Mouse (Mus musculus) neural tube, embryonic 14.5 days (tissue): ENCODE data around the gene Nr4a2. TPM values are rescaled to one million over a fixed set of nuclear protein-coding genes. Genes with fewer than 3 reads are reported as not detected.

Experiments used
- ATAC-seq: fragments of 200-750 bp; cut with Nextera tagmentation; 2 replicates; pipeline ENCODE4 v1.8.0; 2017; ENCODE audit warnings: low read depth, mild to moderate bottlenecking, moderate TSS enrichment, moderate library complexity
- H3K27ac ChIP-seq: fragments of 300-500 bp; sonication (generic); 2 replicates; pipeline ENCODE4 v1.5.1; 2014; ENCODE audit warnings: low read depth, mild to moderate bottlenecking, control low read depth, low read length, moderate library complexity, mixed read lengths
- H3K27me3 ChIP-seq: fragments of 300-500 bp; sonication (generic); 2 replicates; pipeline ENCODE4 v1.6.1; 2014; ENCODE audit warnings: low read length; ENCODE audit not compliant: control insufficient read depth, insufficient read depth
- H3K36me3 ChIP-seq: fragments of 300-500 bp; sonication (generic); 2 replicates; pipeline ENCODE4 v1.6.1; 2014; ENCODE audit warnings: low read length, mixed read lengths; ENCODE audit not compliant: control insufficient read depth, insufficient read depth
- H3K4me1 ChIP-seq: fragments of 300-500 bp; sonication (generic); 2 replicates; pipeline ENCODE4 v1.6.1; 2014; ENCODE audit warnings: low read length; ENCODE audit not compliant: control insufficient read depth, insufficient read depth
- H3K4me2 ChIP-seq: fragments of 300-500 bp; sonication (generic); 2 replicates; pipeline ENCODE4 v1.6.1; 2014; ENCODE audit warnings: mild to moderate bottlenecking, low read depth, low read length, control low read depth
- H3K4me3 ChIP-seq: fragments of 300-500 bp; sonication (generic); 2 replicates; pipeline ENCODE4 v1.5.1; 2014; ENCODE audit warnings: low read depth, low read length, control low read depth, mixed read lengths
- H3K9ac ChIP-seq: fragments of 300-500 bp; sonication (generic); replicated peaks from 2 replicates; pipeline ENCODE4 v1.6.1; 2014; ENCODE audit warnings: low read depth, mild to moderate bottlenecking, control low read depth, low read length, mixed read lengths
- H3K9me3 ChIP-seq: fragments of 300-500 bp; sonication (generic); 2 replicates; pipeline ENCODE4 v1.6.1; 2016; ENCODE audit warnings: low read length; ENCODE audit not compliant: control insufficient read depth
- WGBS: fragments of 180-500 bp; shearing (Covaris S2); extraction: QIAGEN DNeasy Blood & Tissue Kit; methylation state at CpG from one replicate; pipeline ENCODE4 v1.1.7; 2014; 5-methylcytosine and 5-hydroxymethylcytosine counted together
- polyA plus RNA-seq: library from polyadenylated mRNA; unstranded; fragments of >200 nt; fragmentation: Nextera tagmentation; extraction: Ambion mirVana; gene quantifications from 2 replicates; pipeline ENCODE4 v1.2.1, GENCODE M21; 2014

Nr4a2 gene
- polyA plus RNA-seq, 1 experiment from 2014 or later = 24.7 TPM

GRCm38 (mm10) chr2:57113431-57113830 lies 10.4 kb downstream of the Nr4a2 start:
- 15% methylated on average over 5 of the region's 5 CpGs for WGBS
- Histone ChIP-seq H3K9ac (no peak overlapping the region), H3K27me3 (peaks cover 41% of the 10 kb centered on the region), H3K36me3 (no peaks in the 10 kb centered on the region), H3K4me3 (peak overlapping the region; percentile 78; the same call in 1 of the 2 replicates), H3K4me2 (no peak overlapping the region), H3K27ac (no peak overlapping the region), H3K4me1 (peaks cover 7% of the 10 kb centered on the region; the same call in 1 of the 2 replicates), H3K9me3 (no peaks in the 10 kb centered on the region)
- ATAC-seq = no peak

GRCm38 (mm10) chr2:57112949-57113348 lies 10.9 kb downstream of the Nr4a2 start:
- H3K9ac ChIP-seq = no peak overlapping the region
- no peaks in the 10 kb centered on the region for H3K36me3 ChIP-seq
- peaks cover 46% of the 10 kb centered on the region for H3K27me3 ChIP-seq
- H3K4me1 ChIP-seq = peaks cover 7% of the 10 kb centered on the region; the same call in 1 of the 2 replicates
- H3K4me2 ChIP-seq = no peak overlapping the region
- no peaks in the 10 kb centered on the region for H3K9me3 ChIP-seq
- 8% methylated on average over 6 of the region's 6 CpGs for WGBS
- peak overlapping the region; percentile 8; the same call in 1 of the 2 replicates for H3K4me3 ChIP-seq
- no peak for ATAC-seq
- no peak overlapping the region for H3K27ac ChIP-seq

GRCm38 (mm10) chr2:57111791-57112538 lies 11.8 kb downstream of the Nr4a2 start:
- peak overlapping the region; percentile 11; the same call in 1 of the 2 replicates for H3K4me2 ChIP-seq
- peaks cover 53% of the 10 kb centered on the region for H3K27me3 ChIP-seq
- peaks cover 7% of the 10 kb centered on the region; the same call in 1 of the 2 replicates for H3K4me1 ChIP-seq
- WGBS = 4% methylated on average over 38 of the region's 38 CpGs
- no peak overlapping the region for H3K9ac ChIP-seq
- peak overlapping the region; percentile 8 for H3K4me3 ChIP-seq
- no peak for ATAC-seq
- H3K9me3 ChIP-seq = no peaks in the 10 kb centered on the region
- H3K36me3 ChIP-seq = no peaks in the 10 kb centered on the region
- H3K27ac ChIP-seq = no peak overlapping the region

GRCm38 (mm10) chr2:57111011-57111790 lies 12.6 kb downstream of the Nr4a2 start:
- no peak for ATAC-seq
- H3K4me1 ChIP-seq = peaks cover 7% of the 10 kb centered on the region; the same call in 1 of the 2 replicates
- H3K36me3 ChIP-seq = no peaks in the 10 kb centered on the region
- peak overlapping the region; percentile 8 for H3K4me3 ChIP-seq
- H3K9ac ChIP-seq = no peak overlapping the region
- peak overlapping the region; percentile 9; the same call in 1 of the 2 replicates for H3K4me2 ChIP-seq
- H3K9me3 ChIP-seq = no peaks in the 10 kb centered on the region
- no peak overlapping the region for H3K27ac ChIP-seq
- 3% methylated on average over 39 of the region's 39 CpGs for WGBS
- H3K27me3 ChIP-seq = peaks cover 53% of the 10 kb centered on the region

GRCm38 (mm10) chr2:57110401-57110800 lies 13.4 kb downstream of the Nr4a2 start:
- no peak overlapping the region for H3K27ac ChIP-seq
- H3K4me1 ChIP-seq = peaks cover 4% of the 10 kb centered on the region; the same call in 1 of the 2 replicates
- ATAC-seq = no peak
- peak overlapping the region; percentile 6; the same call in 1 of the 2 replicates for H3K4me2 ChIP-seq
- no peak overlapping the region; the same call in 1 of the 2 replicates for H3K4me3 ChIP-seq
- H3K27me3 ChIP-seq = peaks cover 60% of the 10 kb centered on the region
- WGBS = 7% methylated on average over 16 of the region's 16 CpGs
- no peaks in the 10 kb centered on the region for H3K9me3 ChIP-seq
- H3K36me3 ChIP-seq = no peaks in the 10 kb centered on the region
- no peak overlapping the region for H3K9ac ChIP-seq

GRCm38 (mm10) chr2:57109926-57110325 lies 13.9 kb downstream of the Nr4a2 start:
- no peaks in the 10 kb centered on the region for H3K9me3 ChIP-seq
- WGBS = 2% methylated on average over 14 of the region's 14 CpGs
- no peaks in the 10 kb centered on the region for H3K36me3 ChIP-seq
- H3K4me1 ChIP-seq = no peaks in the 10 kb centered on the region; the same call in 1 of the 2 replicates
- ATAC-seq = no peak
- H3K4me3 ChIP-seq = no peak overlapping the region
- H3K4me2 ChIP-seq = peak overlapping the region; percentile 6; the same call in 1 of the 2 replicates
- no peak overlapping the region for H3K27ac ChIP-seq
- H3K27me3 ChIP-seq = peaks cover 60% of the 10 kb centered on the region
- H3K9ac ChIP-seq = no peak overlapping the region

- H3K9ac ChIP-seq = no peak overlapping the region
- no peak overlapping the region for H3K4me3 ChIP-seq
- 0 out of 2 replicates have a peak overlapping the region, but pooled peaks have one; percentile 6 for H3K4me2 ChIP-seq
- H3K9me3 ChIP-seq = no peaks in the 10 kb centered on the region
- peaks cover 59% of the 10 kb centered on the region for H3K27me3 ChIP-seq
- H3K4me1 ChIP-seq = no peaks in the 10 kb centered on the region; the same call in 1 of the 2 replicates
- H3K36me3 ChIP-seq = no peaks in the 10 kb centered on the region
- no peak overlapping the region for H3K27ac ChIP-seq
- ATAC-seq = peak; percentile 44; the same call in 1 of the 2 replicates
- WGBS = 3% methylated on average over 11 of the region's 11 CpGs
Observed at GRCm38 (mm10) chr2:57109301-57109700, 14.5 kb downstream of the Nr4a2 start.

GRCm38 (mm10) chr2:57108349-57108930 lies 15.4 kb downstream of the Nr4a2 start:
- H3K36me3 ChIP-seq = no peaks in the 10 kb centered on the region
- H3K4me3 ChIP-seq = no peak overlapping the region
- no peak overlapping the region for H3K4me2 ChIP-seq
- H3K9ac ChIP-seq = no peak overlapping the region
- 6% methylated on average over 7 of the region's 7 CpGs for WGBS
- no peak overlapping the region for H3K27ac ChIP-seq
- H3K27me3 ChIP-seq = peaks cover 59% of the 10 kb centered on the region
- no peaks in the 10 kb centered on the region; the same call in 1 of the 2 replicates for H3K4me1 ChIP-seq
- no peaks in the 10 kb centered on the region for H3K9me3 ChIP-seq
- ATAC-seq = no peak
